Mouse (Mus musculus) heart, embryonic 12.5 days (tissue): ENCODE data around the gene Etnk2. TPM values are rescaled to one million over a fixed set of nuclear protein-coding genes. Genes with fewer than 3 reads are reported as not detected.

Experiments
- ATAC-seq: fragments of 200-750 bp; cut with Nextera tagmentation; 2 replicates; pipeline ENCODE4 v1.8.0; 2017; ENCODE audit warnings: moderate TSS enrichment, moderate library complexity; ENCODE audit not compliant: insufficient number of reproducible peaks, low FRiP score
- H3K27ac ChIP-seq: fragments of 300-500 bp; sonication (generic); 2 replicates; pipeline ENCODE4 v1.5.1; 2016; ENCODE audit warnings: mild to moderate bottlenecking, moderate library complexity; ENCODE audit not compliant: poor library complexity, severe bottlenecking
- H3K27me3 ChIP-seq: fragments of 300-500 bp; sonication (generic); replicated peaks from 2 replicates; pipeline ENCODE4 v1.6.1; 2016; ENCODE audit warnings: mild to moderate bottlenecking, moderate library complexity
- H3K36me3 ChIP-seq: fragments of 300-500 bp; sonication (generic); 2 replicates; pipeline ENCODE4 v1.6.1; 2016; ENCODE audit warnings: mild to moderate bottlenecking, moderate library complexity
- H3K4me1 ChIP-seq: fragments of 300-500 bp; sonication (generic); replicated peaks from 2 replicates; pipeline ENCODE4 v1.6.1; 2016; ENCODE audit warnings: mild to moderate bottlenecking
- H3K4me2 ChIP-seq: fragments of 300-500 bp; sonication (generic); 2 replicates; pipeline ENCODE4 v1.6.1; 2016; ENCODE audit warnings: mild to moderate bottlenecking, moderate library complexity
- H3K4me3 ChIP-seq: fragments of 300-500 bp; sonication (generic); 2 replicates; pipeline ENCODE4 v1.5.1; 2016; ENCODE audit warnings: mild to moderate bottlenecking
- H3K9ac ChIP-seq: fragments of 300-500 bp; sonication (generic); 2 replicates; pipeline ENCODE4 v1.6.1; 2016; ENCODE audit warnings: mild to moderate bottlenecking, moderate library complexity
- H3K9me3 ChIP-seq: fragments of 300-500 bp; sonication (generic); replicated peaks from 2 replicates; pipeline ENCODE4 v1.6.1; 2016; ENCODE audit warnings: mild to moderate bottlenecking, moderate library complexity
- WGBS: fragments of 180-500 bp; shearing (Covaris S2); methylation state at CpG from one replicate; pipeline ENCODE4 v1.1.7; 2016; 5-methylcytosine and 5-hydroxymethylcytosine counted together
- polyA plus RNA-seq: library from polyadenylated mRNA; unstranded; fragments of >200 nt; fragmentation: Nextera tagmentation; extraction: Ambion mirVana; gene quantifications from 2 replicates; pipeline ENCODE4 v1.2.1, GENCODE M21; 2016

The Etnk2 gene
- polyA plus RNA-seq, 1 experiment from 2014 or later: 1.7 TPM

DNA sequence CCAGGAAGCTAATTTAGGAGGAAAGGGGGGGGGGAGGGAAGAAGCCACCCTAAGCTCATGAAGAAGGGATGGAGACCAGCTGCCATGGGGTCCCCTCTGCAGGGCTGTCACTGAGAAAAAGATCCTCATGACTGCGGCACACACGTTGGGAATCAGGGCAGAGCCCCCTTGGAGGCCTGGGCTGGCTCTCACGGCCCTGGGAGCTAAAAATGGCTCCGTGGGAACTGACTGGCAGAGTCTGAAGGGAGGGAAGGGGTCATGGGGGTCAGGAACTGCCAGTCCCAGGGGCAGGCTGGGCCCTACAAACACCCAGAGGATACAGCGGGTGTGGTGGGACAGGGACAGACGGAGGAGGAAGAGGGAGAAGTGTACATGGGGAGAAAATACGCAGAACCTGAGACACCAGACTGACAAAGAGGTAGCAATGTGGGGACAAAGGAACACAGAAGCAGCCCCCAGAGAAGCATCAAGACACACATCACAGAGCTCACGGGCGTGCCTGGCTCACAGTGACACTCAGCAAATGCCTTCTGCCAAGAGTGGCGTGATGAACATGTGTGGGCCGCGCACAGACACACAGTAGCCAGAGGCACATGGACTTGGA lies 19.3 kb downstream of the Etnk2 start:
- no peak for ATAC-seq
- 0 out of 2 replicates have a peak overlapping the region, but pooled peaks have one; percentile 23 for H3K9ac ChIP-seq
- WGBS: 60% methylated on average over 12 of the region's 12 CpGs

DNA sequence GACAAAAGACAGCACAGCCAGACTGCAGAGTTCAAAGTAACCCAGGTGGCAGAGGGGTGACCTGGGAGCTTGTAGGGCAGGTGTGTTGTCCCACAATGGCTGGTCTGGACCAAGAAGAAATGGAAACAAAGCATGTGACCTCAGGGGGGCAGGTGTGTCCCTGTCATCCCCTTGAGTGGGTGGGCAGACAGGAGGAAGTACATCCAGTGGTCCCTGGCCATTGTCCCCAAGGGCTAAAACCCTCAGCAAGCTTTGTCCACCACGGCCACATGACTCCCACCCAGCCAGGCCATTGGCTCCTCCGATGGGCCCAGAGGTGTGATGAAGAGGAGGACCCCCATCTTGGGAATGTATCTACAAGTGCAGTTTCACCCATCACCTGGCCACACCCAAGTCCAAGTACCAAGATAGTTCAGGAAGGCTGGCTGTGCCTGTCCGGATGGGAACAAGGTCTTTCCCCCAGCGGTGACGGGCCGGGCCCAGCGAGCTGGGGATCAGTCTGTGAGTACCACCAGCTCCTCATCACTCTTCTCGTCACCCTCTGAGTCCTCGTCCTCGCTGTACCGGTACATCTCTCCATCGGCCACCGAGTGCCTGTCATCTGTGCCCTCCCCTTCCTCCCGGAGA lies 19.9 kb downstream of the Etnk2 start:
- Histone ChIP-seq H3K4me2 (no peak overlapping the region), H3K4me3 (no peak overlapping the region), H3K4me1 (peaks cover 28% of the 10 kb centered on the region), H3K9ac (no peak overlapping the region), H3K36me3 (peaks cover 24% of the 10 kb centered on the region), H3K27ac (no peak overlapping the region), H3K9me3 (no peaks in the 10 kb centered on the region), H3K27me3 (peaks cover 5% of the 10 kb centered on the region; the same call in 1 of the 2 replicates)
- 87% methylated on average over 14 of the region's 14 CpGs for WGBS
- no peak for ATAC-seq

More for the DNA sequence above, 19.3 kb downstream of the Etnk2 start:
- no peak overlapping the region for H3K4me3 ChIP-seq
- H3K4me2 ChIP-seq: no peak overlapping the region
- peaks cover 5% of the 10 kb centered on the region; the same call in 1 of the 2 replicates for H3K27me3 ChIP-seq
- no peak overlapping the region for H3K27ac ChIP-seq
- no peaks in the 10 kb centered on the region for H3K9me3 ChIP-seq
- H3K36me3 ChIP-seq: peaks cover 24% of the 10 kb centered on the region
- H3K4me1 ChIP-seq: peaks cover 26% of the 10 kb centered on the region

- Histone ChIP-seq H3K36me3 (peaks cover 38% of the 10 kb centered on the region), H3K9me3 (no peaks in the 10 kb centered on the region), H3K27ac (no peak overlapping the region), H3K9ac (0 out of 2 replicates have a peak overlapping the region, but pooled peaks have one; percentile 30), H3K27me3 (peaks cover 5% of the 10 kb centered on the region; the same call in 1 of the 2 replicates), H3K4me3 (no peak overlapping the region), H3K4me2 (peak overlapping the region; percentile 30), H3K4me1 (peaks cover 17% of the 10 kb centered on the region)
- WGBS: 28% methylated on average over 9 of the region's 9 CpGs
- ATAC-seq: no peak
These were observed 22.1 kb downstream of the Etnk2 start for GRCm38 (mm10) chr1:133385506-133385905.

GRCm38 (mm10) chr1:133386209-133386608 lies 22.8 kb downstream of the Etnk2 start:
- H3K4me1 ChIP-seq: peaks cover 17% of the 10 kb centered on the region
- peaks cover 43% of the 10 kb centered on the region for H3K36me3 ChIP-seq
- H3K9me3 ChIP-seq: 0 out of 2 replicates have a peak, but pooled peaks cover under 1% of the 10 kb centered on the region
- 0 out of 2 replicates have a peak overlapping the region, but pooled peaks have one; percentile 30 for H3K4me2 ChIP-seq
- ATAC-seq: no peak
- H3K9ac ChIP-seq: no peak overlapping the region
- H3K27ac ChIP-seq: no peak overlapping the region
- H3K27me3 ChIP-seq: peaks cover 5% of the 10 kb centered on the region; the same call in 1 of the 2 replicates
- H3K4me3 ChIP-seq: no peak overlapping the region
- WGBS: 68% methylated on average over 11 of the region's 11 CpGs

DNA sequence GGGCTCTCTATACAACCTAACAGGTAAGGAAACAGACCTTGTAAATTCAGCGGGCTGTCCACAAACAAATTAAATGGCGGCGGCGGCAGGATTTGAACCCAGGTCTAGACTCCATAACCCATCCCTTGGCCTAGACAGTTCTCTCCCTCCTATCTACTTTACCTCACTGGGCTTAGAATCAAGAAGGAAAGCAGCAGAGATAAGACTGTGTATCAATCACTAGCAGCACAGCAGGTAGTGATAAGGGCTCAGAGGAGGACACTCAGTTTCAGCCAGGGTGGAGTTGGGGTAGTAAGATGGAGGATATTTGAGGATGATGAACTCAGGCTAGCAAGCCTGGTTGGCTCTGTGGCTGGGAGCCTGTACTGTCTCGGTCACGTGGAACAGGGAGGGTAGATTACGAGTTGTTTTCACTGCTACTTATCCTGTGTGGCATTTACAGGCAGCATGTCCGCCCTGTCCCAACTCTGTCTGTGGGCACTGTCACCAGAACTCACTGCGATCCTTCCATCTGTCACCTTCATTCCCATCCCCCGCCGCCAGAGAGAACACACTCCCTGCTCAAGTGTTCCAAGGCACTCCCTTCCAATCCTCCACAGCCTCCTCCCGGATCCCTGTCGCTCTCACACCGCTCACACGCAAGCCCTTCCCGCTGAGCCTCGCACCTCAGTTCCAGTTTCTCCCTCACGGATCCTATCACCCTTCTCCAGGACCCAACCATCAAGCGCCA lies 24.3 kb downstream of the Etnk2 start:
- 38% methylated on average over 19 of the region's 19 CpGs for WGBS
- Histone ChIP-seq H3K9me3 (0 out of 2 replicates have a peak, but pooled peaks cover 5% of the 10 kb centered on the region), H3K9ac (no peak overlapping the region), H3K4me1 (peaks cover 13% of the 10 kb centered on the region), H3K36me3 (peaks cover 56% of the 10 kb centered on the region), H3K27me3 (peaks cover 5% of the 10 kb centered on the region; the same call in 1 of the 2 replicates), H3K27ac (no peak overlapping the region), H3K4me3 (no peak overlapping the region), H3K4me2 (peak overlapping the region; percentile 26; the same call in 1 of the 2 replicates)
- ATAC-seq: no peak

- Histone ChIP-seq H3K9me3 (0 out of 2 replicates have a peak, but pooled peaks cover 5% of the 10 kb centered on the region), H3K36me3 (peaks cover 29% of the 10 kb centered on the region), H3K9ac (no peak overlapping the region), H3K27me3 (no peaks in the 10 kb centered on the region), H3K4me1 (peaks cover 16% of the 10 kb centered on the region), H3K27ac (no peak overlapping the region), H3K4me2 (no peak overlapping the region), H3K4me3 (no peak overlapping the region)
- no peak for ATAC-seq
- WGBS: 67% methylated on average over 4 of the region's 4 CpGs
These were observed 31.3 kb downstream of the Etnk2 start for GRCm38 (mm10) chr1:133394702-133395101.

- Histone ChIP-seq H3K27ac (no peak overlapping the region), H3K4me1 (peaks cover 23% of the 10 kb centered on the region), H3K36me3 (peaks cover 13% of the 10 kb centered on the region), H3K9me3 (no peaks in the 10 kb centered on the region), H3K4me2 (no peak overlapping the region), H3K27me3 (no peaks in the 10 kb centered on the region), H3K4me3 (no peak overlapping the region), H3K9ac (no peak overlapping the region)
- ATAC-seq: no peak
- WGBS: 83% methylated on average over 5 of the region's 5 CpGs
These were observed 33.3 kb downstream of the Etnk2 start for GRCm38 (mm10) chr1:133396693-133397092.

DNA sequence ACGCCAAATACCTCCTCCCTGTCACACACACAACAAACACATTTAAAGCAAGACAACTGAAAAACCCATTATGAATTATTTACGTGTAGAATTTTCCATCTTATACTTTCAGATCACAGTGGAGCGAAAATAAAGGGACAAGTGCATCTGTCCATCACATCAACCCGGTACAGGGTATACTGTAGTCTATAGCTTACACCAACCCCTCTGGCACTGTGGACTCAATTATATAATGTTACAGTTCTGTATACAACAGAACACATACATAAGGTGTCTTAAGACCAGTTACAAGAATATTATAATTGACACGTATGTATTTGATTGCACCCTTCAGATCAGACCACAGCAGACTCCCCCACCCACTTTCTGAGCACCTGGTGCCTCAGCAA lies 33.7 kb downstream of the Etnk2 start:
- Histone ChIP-seq H3K9ac (0 out of 2 replicates have a peak overlapping the region, but pooled peaks have one; percentile 23), H3K4me1 (peaks cover 23% of the 10 kb centered on the region), H3K27ac (peak overlapping the region; percentile 73), H3K4me2 (peak overlapping the region; percentile 38), H3K4me3 (no peak overlapping the region), H3K36me3 (peaks cover 9% of the 10 kb centered on the region), H3K9me3 (no peaks in the 10 kb centered on the region), H3K27me3 (no peaks in the 10 kb centered on the region)
- no peak for ATAC-seq
- 75% methylated on average over 5 of the region's 5 CpGs for WGBS

- WGBS: 18% methylated on average over 17 of the region's 17 CpGs
- H3K9me3 ChIP-seq: no peaks in the 10 kb centered on the region
- H3K4me2 ChIP-seq: peak overlapping the region; percentile 38
- peak; percentile 75 for ATAC-seq
- no peak overlapping the region for H3K4me3 ChIP-seq
- peak overlapping the region; percentile 47; the same call in 1 of the 2 replicates for H3K9ac ChIP-seq
- peak overlapping the region; percentile 73 for H3K27ac ChIP-seq
- peaks cover 23% of the 10 kb centered on the region for H3K4me1 ChIP-seq
- H3K27me3 ChIP-seq: no peaks in the 10 kb centered on the region
- H3K36me3 ChIP-seq: peaks cover 4% of the 10 kb centered on the region
These were observed 34.3 kb downstream of the Etnk2 start for GRCm38 (mm10) chr1:133397483-133398237.

DNA sequence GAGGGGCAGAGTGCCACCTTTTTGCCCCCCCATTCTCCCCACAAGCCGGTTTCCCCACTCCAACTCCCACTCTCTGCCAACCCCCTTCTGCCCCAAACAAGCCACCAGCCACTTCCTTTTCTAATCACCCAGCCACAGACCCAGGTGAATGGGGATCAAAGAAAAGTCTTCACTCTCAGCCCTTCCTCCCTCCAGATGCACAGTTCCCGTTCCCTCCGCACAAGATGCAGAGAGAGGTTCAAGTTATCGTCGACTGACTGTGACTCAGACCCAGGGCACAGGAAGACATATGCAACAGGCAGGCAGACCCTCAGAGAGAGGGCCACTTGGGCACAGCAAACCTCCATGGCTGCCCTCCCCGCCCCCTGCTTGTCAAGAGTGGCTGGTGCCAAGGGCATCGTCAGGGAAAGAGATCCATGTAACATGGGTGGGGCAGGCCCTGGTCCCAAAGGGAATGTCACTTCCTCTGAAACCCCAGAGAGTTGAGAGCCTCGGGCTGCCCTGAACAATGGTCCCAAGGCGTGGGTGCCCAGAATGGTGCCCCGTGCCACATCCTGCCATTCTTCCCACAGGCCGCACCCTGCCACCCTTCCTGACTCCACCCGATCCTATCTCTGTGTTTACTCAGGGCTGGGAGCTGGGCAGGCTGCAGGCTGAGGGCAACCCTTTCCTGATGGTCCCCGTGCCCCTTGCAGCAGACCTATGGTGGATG lies 36.8 kb downstream of the Etnk2 start:
- no peak overlapping the region for H3K4me3 ChIP-seq
- no peaks in the 10 kb centered on the region for H3K27me3 ChIP-seq
- no peak overlapping the region for H3K9ac ChIP-seq
- WGBS: 66% methylated on average over 13 of the region's 13 CpGs
- no peak overlapping the region for H3K4me2 ChIP-seq
- 0 out of 2 replicates have a peak, but pooled peaks have one; percentile 20 for ATAC-seq
- no peaks in the 10 kb centered on the region for H3K36me3 ChIP-seq
- no peak overlapping the region for H3K27ac ChIP-seq
- no peaks in the 10 kb centered on the region for H3K9me3 ChIP-seq
- peaks cover 23% of the 10 kb centered on the region for H3K4me1 ChIP-seq
